Mouse (Mus musculus): ENCODE data around the gene Scn8a.
A peak's percentile ranks its signal among the peaks of the same experiment; 100 is the strongest.

Gene Scn8a

GRCm38 (mm10) chr15:100869558-100869957 is at the start of gene Scn8a:
Gene Scn8a, plus strand, starts transcription at chr15:100869858.
- DNase-seq (ENCODE audit: low spot score in 2 of 2) = no peak

GRCm38 (mm10) chr15:100821824-100822223 is 47.8 kb upstream of the Scn8a start:
- no peak for DNase-seq (ENCODE audit: low spot score in 2 of 2)

- DNase-seq (ENCODE audit: low spot score in 2 of 2) = peak in 1 of 2 experiments; percentile 28
These were observed 47.3 kb upstream of the Scn8a start for GRCm38 (mm10) chr15:100822370-100822769.

- DNase-seq (ENCODE audit: low spot score in 2 of 2) = no peak
These were observed 44.3 kb upstream of the Scn8a start for GRCm38 (mm10) chr15:100825249-100825856.

DNA sequence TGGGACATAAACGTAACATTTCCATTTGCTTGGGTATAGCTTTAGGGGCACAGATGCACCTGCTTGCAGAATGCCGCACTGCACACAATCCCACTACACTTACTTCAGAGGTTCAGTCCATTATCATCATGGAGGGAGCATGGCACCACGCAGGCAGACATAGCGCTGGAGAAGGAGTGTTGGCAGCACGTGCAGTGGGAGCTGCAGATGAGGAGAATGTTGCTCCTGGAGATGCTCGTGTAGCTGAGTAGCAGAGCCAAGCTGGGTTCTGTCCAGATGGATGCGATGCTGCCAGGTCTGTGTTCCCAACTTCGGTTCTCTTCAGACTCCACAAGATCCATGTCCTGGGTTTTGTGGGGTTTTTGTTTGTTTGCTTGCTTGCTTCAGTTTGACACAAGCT is 43.6 kb upstream of the Scn8a start:
- no peak for DNase-seq (ENCODE audit: low spot score in 2 of 2)

DNA sequence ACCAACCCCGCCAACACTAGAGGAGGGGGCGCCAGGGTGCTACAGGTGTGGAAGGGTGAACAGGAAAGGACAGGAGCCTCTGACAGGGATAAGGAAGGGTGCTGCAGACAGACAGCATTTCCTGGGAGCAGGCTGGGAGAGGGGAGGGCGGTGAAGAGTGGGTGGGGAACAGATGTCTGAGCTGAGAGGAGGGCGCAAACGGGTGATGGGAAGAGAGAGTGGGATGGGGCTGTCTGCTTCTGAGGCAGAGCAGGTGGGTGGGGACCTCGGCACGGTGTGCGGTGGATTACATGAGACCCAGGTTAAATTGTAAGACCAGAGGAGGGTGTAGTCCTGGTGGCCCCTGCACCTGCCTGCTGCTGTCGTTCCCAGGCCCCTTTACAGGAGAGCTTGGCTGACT is 39.9 kb upstream of the Scn8a start:
- no peak for DNase-seq (ENCODE audit: low spot score in 2 of 2)

DNA sequence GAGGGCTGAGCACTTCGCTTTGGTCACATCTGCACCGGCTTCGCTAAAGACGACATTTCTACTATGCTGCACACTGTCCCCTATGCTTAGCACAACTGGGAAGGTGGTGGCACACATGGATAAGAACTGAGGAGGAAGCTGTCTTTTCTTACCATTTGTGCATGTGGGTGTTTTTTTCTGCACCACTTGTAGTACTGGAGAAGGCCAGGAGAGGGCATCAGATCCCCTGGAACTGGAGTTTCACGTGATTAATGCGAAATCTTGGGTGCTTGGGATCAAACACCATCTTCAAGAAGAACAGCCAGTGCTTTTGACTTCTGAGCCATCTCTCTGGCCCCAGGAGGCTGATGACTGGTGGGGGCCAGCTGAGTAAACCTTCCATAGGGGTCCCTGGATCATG is 39.0 kb upstream of the Scn8a start:
- DNase-seq (ENCODE audit: low spot score in 2 of 2) = no peak

DNA sequence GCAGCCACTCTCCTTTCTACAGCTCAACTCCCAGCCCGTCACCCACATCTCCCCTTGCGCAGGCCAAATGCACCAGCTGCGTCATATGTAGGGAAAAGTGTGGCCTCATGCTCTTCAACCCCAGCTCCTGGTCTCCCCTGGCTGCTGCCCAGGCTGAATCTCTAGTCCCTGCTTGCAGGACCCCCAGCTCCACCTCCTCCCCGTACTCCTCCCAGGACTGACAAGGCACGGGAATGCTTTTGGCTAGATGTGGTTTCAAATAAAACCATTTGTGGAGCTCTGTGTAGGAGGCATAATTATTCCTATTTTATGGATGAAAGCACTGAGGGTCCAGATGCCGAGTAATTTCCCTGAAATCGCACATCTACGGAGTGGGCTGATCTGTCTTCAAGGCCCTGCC is 37.5 kb upstream of the Scn8a start:
- DNase-seq (ENCODE audit: low spot score in 2 of 2) = no peak

DNA sequence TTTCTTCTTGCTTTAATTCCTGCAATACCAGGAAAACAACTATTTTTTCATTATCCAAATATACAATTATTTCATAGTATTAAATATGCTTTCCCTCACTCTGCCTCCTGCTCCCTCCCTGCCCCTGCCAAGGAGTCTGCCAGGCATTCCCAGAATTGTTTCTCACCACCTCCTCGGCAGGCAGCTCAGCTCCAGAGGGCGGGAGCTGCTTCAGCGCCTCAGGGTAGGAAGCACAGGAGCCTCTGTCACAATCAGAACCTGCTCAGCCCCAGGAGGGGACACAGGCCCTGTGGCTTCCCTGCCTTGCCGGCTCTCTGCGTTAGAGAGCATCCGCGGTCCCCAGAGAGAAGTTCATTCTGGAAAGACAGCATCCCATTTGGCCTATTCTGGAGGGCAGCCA is 36.9 kb upstream of the Scn8a start:
- no peak for DNase-seq (ENCODE audit: low spot score in 2 of 2)

- DNase-seq (ENCODE audit: low spot score in 2 of 2) = no peak
These were observed 32.9 kb upstream of the Scn8a start for GRCm38 (mm10) chr15:100836729-100837128.

DNA sequence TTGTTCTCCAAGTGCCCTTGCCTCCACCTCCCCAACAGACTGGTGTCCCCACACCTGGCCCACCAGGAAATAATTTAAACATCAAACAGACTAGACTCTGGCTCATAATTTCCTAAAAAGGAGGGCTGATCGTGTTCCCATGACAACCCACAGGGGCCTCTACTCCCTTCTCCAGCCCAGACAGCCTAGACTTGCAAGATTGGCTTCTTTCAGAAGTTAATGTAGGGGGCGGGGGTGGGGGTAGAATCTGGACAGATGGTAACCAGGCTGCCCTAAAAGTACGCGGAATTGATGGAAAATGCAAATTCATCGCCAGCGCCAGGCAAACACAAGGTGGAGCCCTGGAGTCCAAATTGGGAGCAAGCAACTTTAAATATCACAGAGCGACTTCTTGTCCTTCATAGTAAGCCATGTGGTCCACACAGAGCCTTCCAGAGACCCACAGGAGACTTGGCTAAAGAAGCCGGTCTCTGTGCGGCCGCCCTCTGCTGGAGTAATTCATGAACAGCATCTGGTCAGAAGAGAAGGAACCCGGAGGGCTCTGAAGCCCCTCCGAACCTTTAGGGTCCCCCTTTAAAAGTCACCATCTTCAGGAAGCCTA is 31.0 kb upstream of the Scn8a start:
- peak in 1 of 2 experiments; percentile 43 for DNase-seq (ENCODE audit: low spot score in 2 of 2)

DNA sequence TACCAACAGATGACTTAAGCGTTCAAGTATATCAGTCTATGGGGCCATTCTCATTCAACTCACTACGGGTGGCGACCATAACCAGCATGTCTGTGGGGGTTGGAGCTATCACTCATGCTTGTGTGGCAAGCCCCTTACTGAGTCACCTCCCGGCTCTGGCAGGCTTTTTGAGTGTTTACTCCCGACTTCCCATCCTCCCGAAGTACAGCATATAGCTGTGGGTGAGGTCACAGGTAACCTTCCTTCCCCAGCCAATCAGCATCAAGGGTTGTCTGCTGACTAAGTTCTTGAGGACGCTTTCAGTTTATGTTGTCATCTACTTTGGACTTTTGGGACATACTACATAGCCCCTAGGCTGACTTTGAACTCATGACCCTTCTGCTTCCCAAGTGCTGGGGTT is 25.3 kb upstream of the Scn8a start:
- no peak for DNase-seq (ENCODE audit: low spot score in 2 of 2)

DNA sequence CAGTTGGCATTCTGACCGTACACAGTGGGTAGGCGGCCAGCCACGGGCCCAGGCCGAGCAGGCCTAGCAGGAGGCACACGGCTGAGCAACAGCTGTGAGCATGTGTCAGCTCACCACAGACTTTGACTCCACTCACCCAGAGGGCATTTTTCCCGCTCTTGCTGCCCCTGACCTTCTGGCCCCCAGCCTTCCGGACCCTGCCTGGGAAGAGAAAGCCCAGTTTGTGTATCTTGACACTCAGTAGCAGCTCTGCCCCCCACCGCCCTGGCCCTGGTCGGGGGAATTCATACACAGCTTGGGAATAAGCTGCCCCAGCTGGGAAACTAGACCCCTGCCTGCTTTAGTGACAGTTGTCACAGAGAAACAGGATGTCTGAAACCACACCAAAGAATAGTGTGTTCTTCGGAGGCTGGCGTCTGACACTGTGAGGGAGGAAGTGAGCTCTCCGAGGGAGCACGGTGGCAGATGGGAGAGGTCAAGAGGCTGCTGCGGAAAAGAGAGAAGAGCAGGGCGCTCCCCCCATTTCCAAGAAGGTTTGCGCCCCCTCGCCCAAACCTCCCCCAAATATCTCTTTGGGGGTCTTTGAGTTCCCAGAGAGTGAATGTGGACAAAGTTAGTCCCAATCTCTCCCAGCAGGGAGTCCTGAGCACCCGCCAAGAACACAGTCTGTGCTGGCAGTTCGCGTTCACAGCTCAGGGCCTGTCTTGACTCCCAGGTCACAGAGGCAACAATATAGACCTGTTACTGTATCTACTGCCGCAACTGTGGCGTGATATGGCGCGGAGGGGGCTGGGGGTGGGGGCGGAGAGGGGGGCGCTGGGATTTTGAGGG is 24.4 kb upstream of the Scn8a start:
- DNase-seq (ENCODE audit: low spot score in 2 of 2) = no peak

GRCm38 (mm10) chr15:100847193-100847592 is 22.5 kb upstream of the Scn8a start:
- DNase-seq (ENCODE audit: low spot score in 2 of 2) = no peak

DNA sequence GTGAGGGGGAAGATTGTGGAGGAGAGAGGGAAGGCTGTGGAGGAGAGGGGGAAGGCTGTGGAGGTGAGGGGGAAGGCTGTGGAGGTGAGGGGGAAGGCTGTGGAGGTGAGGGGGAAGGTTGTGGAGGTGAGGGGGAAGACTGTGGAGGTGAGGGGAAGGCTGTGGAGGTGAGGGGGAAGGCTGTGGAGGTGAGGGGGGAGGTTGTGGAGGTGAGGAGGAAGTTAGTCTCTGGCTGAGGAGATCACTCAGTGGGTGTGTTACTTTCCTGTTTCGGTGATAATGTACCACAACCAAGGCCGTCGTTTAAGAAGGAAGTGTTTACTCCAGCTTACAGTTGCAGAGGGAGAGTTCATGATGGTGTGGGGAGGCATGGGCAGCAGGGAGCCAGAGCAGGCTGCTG is 12.1 kb upstream of the Scn8a start:
- no peak for DNase-seq (ENCODE audit: low spot score in 2 of 2)

GRCm38 (mm10) chr15:100860856-100861255 is 8.8 kb upstream of the Scn8a start:
- no peak for DNase-seq (ENCODE audit: low spot score in 2 of 2)

- no peak for DNase-seq (ENCODE audit: low spot score in 2 of 2)
These were observed 4.1 kb upstream of the Scn8a start for GRCm38 (mm10) chr15:100865556-100865955.

DNA sequence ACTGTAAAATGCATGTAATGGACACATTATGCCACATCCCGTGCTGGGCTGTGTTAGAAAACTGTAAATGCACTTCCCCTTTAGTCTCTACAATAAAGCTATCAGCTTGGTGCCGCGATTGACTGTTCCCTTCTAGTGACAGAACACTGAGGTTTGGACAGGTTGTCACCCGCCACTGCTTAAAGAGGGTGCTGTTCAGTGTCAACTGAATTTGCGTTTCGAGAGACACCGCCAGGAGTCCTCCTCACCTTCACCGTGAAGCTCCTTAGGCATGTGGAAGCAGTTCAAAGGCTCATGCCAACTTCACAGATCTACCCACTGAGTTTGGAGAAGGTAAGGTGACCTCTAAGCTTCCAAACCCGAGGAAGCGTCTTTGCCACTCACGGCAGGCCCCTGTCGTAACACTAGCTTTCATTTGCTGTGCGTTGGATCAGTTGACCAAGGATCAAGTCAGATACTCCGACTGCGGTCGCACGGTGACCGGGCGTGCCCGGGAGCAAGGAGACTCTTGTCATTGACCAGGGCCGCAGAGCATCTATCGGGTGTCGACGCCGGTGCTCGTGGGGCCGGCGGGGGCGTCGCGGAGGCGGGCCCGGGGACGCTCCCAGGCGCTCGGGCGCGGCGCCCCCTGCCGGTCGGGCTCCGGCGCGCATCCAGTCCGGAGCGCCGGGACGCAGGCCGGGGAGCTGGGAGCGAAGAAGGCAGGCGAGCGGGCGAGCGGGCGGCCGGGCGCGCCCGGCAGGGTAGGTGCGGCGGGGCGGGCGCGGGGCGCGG is 530 bp downstream of the Scn8a start:
- DNase-seq (ENCODE audit: low spot score in 2 of 2) = peak; percentile 21 to 68

GRCm38 (mm10) chr15:100870775-100871106 is 1.1 kb downstream of the Scn8a start:
- no peak for DNase-seq (ENCODE audit: low spot score in 2 of 2)

DNA sequence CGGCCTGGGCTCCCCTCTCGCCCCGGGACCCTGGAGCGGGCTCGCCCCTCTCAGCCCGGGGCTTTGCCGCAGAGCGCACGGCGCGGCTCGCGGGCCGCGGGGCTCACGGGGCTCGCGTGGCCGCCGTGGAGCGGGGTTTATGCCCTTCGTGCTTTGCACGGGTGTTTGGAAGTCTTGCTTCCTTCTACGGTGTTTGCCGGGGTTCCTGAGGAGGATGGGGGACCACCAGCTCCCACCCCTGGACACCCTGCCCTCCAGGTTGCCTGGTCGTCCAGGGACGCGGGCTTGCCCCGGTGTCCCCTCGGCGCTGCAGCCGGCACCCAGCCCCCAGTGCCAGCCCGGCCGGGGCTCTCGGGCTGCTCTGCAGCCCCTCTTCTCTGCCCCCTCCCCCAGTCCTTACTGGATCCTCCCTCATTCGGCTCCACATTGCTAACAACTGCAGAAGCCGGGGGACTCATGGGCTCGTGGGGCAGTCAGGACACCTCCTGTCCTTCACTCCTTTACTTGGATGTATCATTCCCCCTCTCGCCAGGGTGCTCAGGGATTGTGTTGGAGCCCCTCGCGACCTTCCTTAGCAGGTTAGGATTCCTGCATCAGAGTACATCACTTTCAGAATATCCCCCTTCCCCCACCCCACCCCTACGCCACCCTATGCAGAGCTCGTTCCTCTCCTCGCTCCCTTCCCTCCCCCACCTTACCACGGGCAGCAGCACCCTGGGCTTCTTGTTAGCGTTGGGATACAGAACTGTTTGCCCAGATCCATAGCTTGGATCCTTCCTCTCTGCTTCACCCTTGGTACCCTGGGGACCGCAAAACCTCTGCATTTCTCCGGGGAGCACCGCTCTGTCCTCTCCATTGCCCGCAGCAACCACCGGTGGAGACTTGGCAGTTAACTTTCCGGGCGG is 1.7 kb downstream of the Scn8a start:
- no peak for DNase-seq (ENCODE audit: low spot score in 2 of 2)

DNA sequence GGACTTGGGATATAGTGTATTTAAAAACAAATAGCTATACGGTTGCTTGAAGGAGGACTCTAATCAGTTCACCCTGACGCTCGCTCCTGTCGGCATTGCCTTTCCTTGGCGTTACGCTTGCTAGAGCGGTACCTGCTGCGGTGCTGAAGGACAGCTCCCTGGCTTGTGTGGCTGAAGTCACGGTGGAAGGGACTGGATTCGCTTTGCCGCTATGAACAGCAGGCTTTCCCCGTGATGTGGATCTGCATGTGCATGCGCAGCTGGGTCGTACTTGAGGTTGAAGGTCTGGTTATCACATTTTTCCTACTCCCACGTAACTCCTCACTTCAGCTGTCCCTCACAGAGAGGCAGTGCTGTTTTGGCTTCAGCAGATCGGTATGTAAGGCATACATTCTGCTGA is 3.5 kb downstream of the Scn8a start:
- DNase-seq (ENCODE audit: low spot score in 2 of 2) = peak; percentile 57 to 73
